Mouse (Mus musculus) retina, postnatal 7 days (tissue): Measurements from ENCODE around the gene Gc.

ENCODE experiments used
- DNase-seq: peaks from one replicate; pipeline ENCODE4 v3.0.0-alpha.2; 2012; ENCODE audit warnings: low read depth, low spot score

The Gc gene

GRCm38 (mm10) chr5:89457554-89458062, at the start of gene Gc:
Gene Gc (minus strand): TSS chr5:89457898.
- DNase-seq: no peak

- DNase-seq: no peak
Measured at GRCm38 (mm10) chr5:89500182-89500581, 42.5 kb upstream of the Gc start.

- DNase-seq: no peak
Measured at GRCm38 (mm10) chr5:89492560-89492959, 34.9 kb upstream of the Gc start.

GRCm38 (mm10) chr5:89470483-89470882, 12.8 kb upstream of the Gc start:
- DNase-seq: no peak

- no peak for DNase-seq
Measured at GRCm38 (mm10) chr5:89467886-89468285, 10.2 kb upstream of the Gc start.

GRCm38 (mm10) chr5:89467045-89467444, 9.3 kb upstream of the Gc start:
- DNase-seq: no peak

- no peak for DNase-seq
Measured at GRCm38 (mm10) chr5:89466275-89466674, 8.6 kb upstream of the Gc start.

GRCm38 (mm10) chr5:89461817-89462216, 4.1 kb upstream of the Gc start:
- no peak for DNase-seq

- DNase-seq: no peak
Measured at GRCm38 (mm10) chr5:89459591-89459990, 1.9 kb upstream of the Gc start.

GRCm38 (mm10) chr5:89458987-89459386, 1.3 kb upstream of the Gc start:
- no peak for DNase-seq

GRCm38 (mm10) chr5:89455526-89455925, 2.2 kb downstream of the Gc start:
- peak; percentile 3 for DNase-seq

- DNase-seq: no peak
Measured at GRCm38 (mm10) chr5:89450798-89451197, 6.9 kb downstream of the Gc start.

GRCm38 (mm10) chr5:89449325-89449724, 8.4 kb downstream of the Gc start:
- no peak for DNase-seq

GRCm38 (mm10) chr5:89447978-89448377, 9.7 kb downstream of the Gc start:
- DNase-seq: no peak

GRCm38 (mm10) chr5:89444360-89444759, 13.3 kb downstream of the Gc start:
- DNase-seq: no peak

- no peak for DNase-seq
Measured at GRCm38 (mm10) chr5:89411536-89411935, 46.2 kb downstream of the Gc start.

GRCm38 (mm10) chr5:89407376-89408082, 50.2 kb downstream of the Gc start:
- no peak for DNase-seq

- no peak for DNase-seq
Measured at GRCm38 (mm10) chr5:89405132-89405531, 52.6 kb downstream of the Gc start.

GRCm38 (mm10) chr5:89390405-89390804, 67.3 kb downstream of the Gc start:
- no peak for DNase-seq

- DNase-seq: peak; percentile 16
Measured at GRCm38 (mm10) chr5:89384204-89384603, 73.5 kb downstream of the Gc start.

GRCm38 (mm10) chr5:89381340-89381739, 76.4 kb downstream of the Gc start:
- DNase-seq: no peak

GRCm38 (mm10) chr5:89370140-89370539, 87.6 kb downstream of the Gc start:
- no peak for DNase-seq

GRCm38 (mm10) chr5:89368045-89368743, 89.5 kb downstream of the Gc start:
- no peak for DNase-seq
